Mouse (Mus musculus) left cerebral cortex, adult 9 months (tissue): Measurements from ENCODE around the gene Olfr1216.
"Not testable (repeated sequence)": the region's sequence is repeated elsewhere in the genome, so short reads cannot be mapped to it uniquely, and the experiment has no call there.

Experiments
- DNase-seq, 2 experiments: peaks; one replicate each; pipeline ENCODE4 v3.0.0; 2022; ENCODE audit warnings: low spot score in 2 of 2

The Olfr1216 gene

GRCm38 (mm10) chr2:89018240-89018639 is at the start of gene Olfr1216:
Olfr1216 (minus strand) TSS chr2:89018340.
- no peak for DNase-seq

GRCm38 (mm10) chr2:89061087-89061486 is 42.9 kb upstream of the Olfr1216 start, which contains the start of gene Olfr1218:
Olfr1218 (minus strand) TSS chr2:89061187.
- DNase-seq: no peak

GRCm38 (mm10) chr2:89031965-89032364 is 13.8 kb upstream of the Olfr1216 start, which contains the start of gene Olfr1217:
Olfr1217 (minus strand) TSS chr2:89032065.
- no peak for DNase-seq

- not testable (repeated sequence) for DNase-seq
These were observed 3.3 kb upstream of the Olfr1216 start for GRCm38 (mm10) chr2:89021436-89021835.

GRCm38 (mm10) chr2:89006873-89007272 is 11.3 kb downstream of the Olfr1216 start, which contains the start of gene Olfr1215:
Olfr1215 (minus strand) TSS chr2:89006973.
- no peak for DNase-seq

GRCm38 (mm10) chr2:88992553-88992952 is 25.6 kb downstream of the Olfr1216 start, which contains the start of gene Olfr1214:
Olfr1214 (minus strand) TSS chr2:88992653.
- no peak for DNase-seq

GRCm38 (mm10) chr2:88980181-88980580 is 38.0 kb downstream of the Olfr1216 start, which contains the start of gene Gm13762:
Gm13762 (minus strand) TSS chr2:88980281.
- no peak for DNase-seq
